Mouse (Mus musculus) cerebellum, postnatal 36 days (tissue): ENCODE data around the gene Elf1.

Experiments used
- DNase-seq, 2 experiments: peaks; one replicate each; pipeline ENCODE4 v3.0.0; 2021 to 2022; ENCODE audit warnings: mixed read lengths in 2 of 2

Elf1 gene

DNA sequence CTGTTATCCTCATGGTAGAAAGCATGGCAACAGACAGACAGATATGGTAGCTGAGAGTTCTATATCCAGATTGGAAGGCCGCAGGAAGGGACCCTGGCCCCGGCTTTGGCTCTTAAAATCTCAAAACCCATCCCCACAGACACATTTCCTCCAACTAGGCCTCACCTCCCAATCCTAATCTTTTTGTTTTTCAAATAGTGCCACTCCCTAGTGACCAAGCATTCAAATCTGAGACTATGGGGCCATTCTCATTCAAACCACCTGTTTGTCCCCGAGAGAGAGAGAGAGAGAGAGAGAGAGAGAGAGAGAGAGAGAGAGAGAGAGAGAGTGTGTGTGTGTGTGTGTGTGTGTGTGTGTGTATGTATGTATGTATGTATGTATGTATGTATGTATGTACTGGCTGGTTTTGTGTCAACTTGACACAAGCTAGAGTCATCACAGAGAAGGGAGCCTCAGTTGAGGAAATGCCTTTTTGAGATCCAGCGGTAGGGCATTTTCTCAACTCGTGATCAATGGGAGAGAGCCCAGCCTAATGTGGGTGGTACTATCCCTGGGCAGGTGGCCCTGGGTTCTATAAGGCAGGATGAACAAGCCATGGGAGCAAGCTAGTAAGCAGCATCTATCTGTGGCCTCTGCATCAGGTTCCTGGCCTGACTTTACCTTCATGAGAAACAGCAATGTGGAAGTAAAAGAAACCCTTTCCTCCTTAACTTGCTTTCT lies 102.7 kb downstream of the Elf1 start:
- DNase-seq, result no peak

GRCm38 (mm10) chr14:79586499-79587138 lies 105.6 kb downstream of the Elf1 start:
- no peak for DNase-seq

- DNase-seq, result peak; percentile 97
Observed at GRCm38 (mm10) chr14:79587139-79587851, 106.3 kb downstream of the Elf1 start, which contains the start of gene Sugt1. Gene Sugt1 (plus strand): TSS chr14:79587691.

DNA sequence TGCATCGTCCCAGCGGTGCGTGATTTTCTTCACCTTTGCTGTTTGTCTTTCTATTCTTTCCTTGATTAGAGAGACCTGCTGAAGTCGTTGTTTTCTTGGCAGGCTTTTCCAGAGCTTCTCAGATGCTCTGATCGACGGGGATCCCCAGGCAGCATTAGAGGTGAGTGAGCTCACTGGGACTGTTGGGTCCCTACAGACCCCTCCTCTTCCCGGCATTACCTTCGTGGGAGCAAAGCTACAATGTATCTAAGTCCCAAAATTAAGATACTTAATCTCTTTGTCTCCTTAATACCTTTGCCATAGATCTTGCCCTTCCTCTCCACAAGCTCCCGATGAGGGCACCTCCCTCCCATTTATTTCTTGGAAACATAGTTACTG lies 106.8 kb downstream of the Elf1 start:
- DNase-seq, result no peak

- peak; percentile 10 to 14 for DNase-seq
Observed at GRCm38 (mm10) chr14:79588534-79588951, 107.5 kb downstream of the Elf1 start.

DNA sequence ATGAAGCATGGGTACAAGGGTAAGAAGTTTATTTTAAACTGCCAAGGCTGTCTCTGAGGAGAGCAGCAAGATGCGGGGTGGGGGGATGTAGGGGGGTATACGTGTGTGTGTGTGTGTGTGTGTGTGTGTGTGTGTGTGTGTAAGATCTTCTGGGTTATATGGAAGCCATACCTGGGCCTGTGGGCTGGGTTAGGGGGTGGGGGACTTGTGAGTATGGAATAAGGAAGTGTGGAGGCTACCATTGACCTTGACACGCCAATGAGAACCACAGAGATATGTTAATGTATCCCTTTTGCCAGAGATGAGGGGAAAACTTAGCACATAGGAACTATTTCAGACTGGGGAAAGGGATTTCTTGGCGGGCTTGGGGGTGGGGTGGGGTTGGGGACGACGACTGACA lies 108.4 kb downstream of the Elf1 start:
- no peak for DNase-seq

- DNase-seq, result no peak
Observed at GRCm38 (mm10) chr14:79590916-79591315, 109.9 kb downstream of the Elf1 start.

DNA sequence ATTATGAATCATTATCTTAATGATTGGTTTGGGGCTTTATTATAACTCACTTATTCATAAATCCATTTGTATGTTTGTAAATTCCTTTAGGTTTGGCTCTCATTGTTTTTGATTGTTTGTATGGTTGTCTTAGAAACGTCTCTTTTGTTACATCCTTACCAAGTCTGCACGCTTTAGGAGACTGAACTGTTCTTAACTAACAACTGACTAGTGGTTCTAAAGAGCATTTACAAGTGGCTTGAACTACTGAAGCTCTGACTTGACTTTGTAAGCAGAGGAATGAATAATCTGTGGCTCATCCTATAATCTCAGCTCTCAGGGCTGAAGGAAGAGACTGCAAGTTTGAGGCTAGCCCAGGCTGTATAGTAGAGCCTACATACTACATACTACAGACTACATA lies 110.6 kb downstream of the Elf1 start:
- DNase-seq, result no peak

GRCm38 (mm10) chr14:79594069-79594468 lies 113.1 kb downstream of the Elf1 start:
- no peak for DNase-seq

DNA sequence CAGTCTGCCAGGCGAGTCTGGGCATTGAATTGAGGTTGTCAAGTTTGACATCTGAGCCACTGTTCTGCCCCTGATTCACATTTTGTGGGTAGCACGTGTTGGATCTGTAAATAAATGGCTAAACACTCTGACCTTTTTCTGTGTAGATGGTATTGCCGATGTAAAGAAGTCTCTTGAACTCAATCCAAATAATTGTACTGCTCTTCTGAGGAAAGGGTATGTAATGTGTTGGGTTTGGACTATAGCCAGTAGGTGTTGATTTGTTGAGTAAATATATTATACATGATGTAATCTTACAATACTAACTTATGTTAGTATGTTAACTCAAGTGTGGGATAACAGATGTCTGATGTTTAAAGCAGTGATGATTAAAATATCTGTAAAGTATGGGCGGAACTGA lies 115.6 kb downstream of the Elf1 start:
- no peak for DNase-seq

DNA sequence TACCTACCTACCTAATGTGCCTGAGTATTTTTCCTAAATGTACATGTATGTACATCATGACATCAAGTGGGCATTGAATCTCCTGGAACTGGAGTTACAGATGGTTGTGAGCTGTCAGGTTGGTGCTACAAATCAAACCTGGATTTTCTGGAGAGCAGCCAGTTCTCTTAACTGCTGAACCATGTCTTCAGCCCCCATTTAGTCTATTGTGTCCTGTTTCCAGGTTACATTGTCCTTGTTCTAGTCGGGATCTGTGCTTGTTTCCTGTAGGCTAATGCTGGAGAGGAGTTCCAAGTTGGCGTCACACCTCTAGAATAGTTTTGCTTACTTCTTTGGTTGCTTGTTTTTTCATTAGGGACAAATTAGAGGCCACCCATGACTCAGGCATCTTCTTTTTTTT lies 124.9 kb downstream of the Elf1 start:
- no peak for DNase-seq

DNA sequence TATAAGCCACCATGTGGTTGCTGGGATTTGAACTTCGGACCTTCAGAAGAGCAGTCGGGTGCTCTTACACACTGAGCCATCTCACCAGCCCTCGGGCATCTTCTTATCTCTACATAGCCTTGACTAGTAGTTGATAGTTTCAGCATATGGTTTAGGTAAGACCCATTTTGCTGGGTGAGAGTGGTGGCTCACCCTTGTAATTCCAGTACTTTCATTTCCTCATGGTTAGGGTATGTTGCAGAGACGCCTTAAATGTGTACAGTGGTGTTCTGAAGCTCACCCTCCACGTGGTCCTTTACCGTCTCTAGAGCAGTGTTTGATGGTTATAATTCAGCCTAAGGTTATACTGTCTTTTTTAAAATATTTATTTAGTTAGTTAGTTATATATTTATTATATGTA lies 125.4 kb downstream of the Elf1 start:
- no peak for DNase-seq

GRCm38 (mm10) chr14:79606867-79607266 lies 125.9 kb downstream of the Elf1 start:
- DNase-seq, result no peak

DNA sequence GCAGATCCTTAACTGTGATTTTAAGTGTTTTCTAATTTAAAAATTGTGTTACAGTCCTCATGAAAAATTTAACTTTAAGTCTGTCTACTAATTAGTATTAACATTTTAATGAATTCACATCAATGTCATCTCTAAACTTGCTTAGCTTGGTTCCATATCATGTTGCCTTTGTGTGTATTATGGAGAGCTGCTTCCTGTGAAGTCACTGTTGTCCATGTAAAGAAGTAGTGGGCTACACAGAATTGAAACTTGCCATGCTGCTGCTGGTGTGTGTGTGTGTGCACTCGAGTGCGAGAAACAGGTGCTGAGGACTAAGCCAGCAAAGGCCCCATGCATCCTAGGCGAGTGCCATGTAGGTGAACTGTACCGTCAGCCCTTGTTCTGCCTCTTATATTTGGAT lies 126.4 kb downstream of the Elf1 start:
- DNase-seq, result no peak

- DNase-seq, result no peak
Observed at GRCm38 (mm10) chr14:79608286-79608685, 127.3 kb downstream of the Elf1 start.

DNA sequence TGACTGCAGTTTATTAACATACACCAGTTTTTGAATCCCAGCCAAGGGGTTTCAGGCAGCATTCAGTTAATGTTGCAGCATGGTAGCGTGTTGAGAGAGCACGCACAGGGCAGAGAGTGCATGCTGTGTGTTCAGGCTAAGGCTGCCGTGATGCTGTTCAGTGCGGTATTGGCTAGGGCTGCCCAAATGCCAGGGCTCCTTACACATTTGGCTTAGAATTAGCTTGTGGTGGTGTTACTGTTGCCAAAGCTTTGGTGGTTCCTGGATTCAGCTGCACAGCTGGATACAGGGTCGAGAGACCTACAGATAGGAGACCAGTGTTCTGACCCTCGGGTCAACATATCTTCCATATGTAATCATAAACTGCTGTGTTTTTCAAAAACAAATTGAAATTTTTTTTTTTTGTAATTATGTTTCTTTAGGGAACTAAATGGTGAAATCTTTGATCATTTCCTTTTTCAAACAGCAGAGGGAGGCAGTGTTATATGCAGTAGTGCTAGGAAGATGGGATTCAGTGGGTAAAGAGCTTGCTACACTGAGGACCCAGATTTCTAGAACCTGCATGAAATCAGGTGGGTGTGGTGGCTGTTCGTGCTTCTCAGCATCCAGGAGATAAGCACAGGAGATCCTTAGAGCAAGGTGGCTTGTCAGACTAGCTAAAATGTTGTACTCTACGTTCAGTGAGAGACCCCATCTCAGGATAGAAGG lies 136.3 kb downstream of the Elf1 start:
- no peak for DNase-seq

GRCm38 (mm10) chr14:79619802-79620201 lies 138.8 kb downstream of the Elf1 start:
- no peak for DNase-seq

DNA sequence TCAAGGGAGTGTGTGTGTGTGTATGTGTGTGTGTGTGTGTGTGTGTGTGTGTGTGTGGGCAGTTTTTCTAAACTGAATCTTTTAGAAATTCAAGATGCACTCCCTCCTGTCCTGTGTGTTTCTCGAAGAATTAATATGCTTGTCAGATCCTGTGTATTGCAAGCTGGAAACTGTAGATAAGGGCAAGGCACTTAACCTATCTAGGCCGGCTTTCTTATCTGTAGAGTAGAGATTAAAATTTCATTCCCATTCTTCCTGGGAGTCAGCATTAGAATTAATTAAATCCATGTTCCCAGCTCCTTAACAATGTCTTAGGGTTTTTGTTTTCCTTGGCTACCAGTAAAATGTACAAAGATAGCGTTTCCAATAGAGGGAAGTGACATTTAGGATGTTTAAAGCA lies 140.1 kb downstream of the Elf1 start:
- DNase-seq, result no peak
